ENCODE assay signal across 16 mouse cellular contexts in the genomic region with DNA sequence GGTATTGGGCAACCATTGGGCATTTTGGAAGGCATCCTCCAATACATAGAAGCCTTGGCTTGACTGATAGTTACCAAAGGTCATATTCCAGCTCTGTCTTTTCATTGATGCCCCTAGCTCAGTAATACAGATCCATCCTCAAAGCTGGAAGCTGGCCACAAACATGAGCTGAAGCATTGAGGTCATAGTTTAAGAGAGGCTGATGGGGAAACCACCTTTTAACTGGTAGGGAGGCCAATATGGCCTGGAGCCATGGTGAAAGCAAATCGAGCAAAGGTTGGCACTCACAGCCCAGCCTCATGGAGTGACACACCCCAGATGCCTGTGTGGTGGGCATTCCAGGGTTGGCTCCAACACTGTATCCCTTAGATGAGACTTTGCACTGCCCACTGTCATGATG. TPM values are rescaled to one million over a fixed set of nuclear protein-coding genes. Genes with fewer than 3 reads are reported as not detected.
DNase-seq lines count a peak whose midpoint lies in the region; ATAC-seq lines count a peak whose summit lies in the region.
"Had no signal": no experiment of that assay in that cellular context is flagged by ENCODE, and none has a peak within 500 bp of the region (broad histone marks: within the 10 kb centered on the region; RNA-seq: fewer than 3 reads in every experiment).

No protein-coding gene starts in this region.

- WGBS in midbrain, embryonic 11.5 days, result 90% methylated on average over 1 of the region's 1 CpGs
- WGBS in midbrain, embryonic 16.5 days, result 97% methylated on average over 1 of the region's 1 CpGs
- WGBS in kidney, embryonic 16.5 days, result 85% methylated on average over 1 of the region's 1 CpGs

- no peak overlapping the region for H3K4me2 ChIP-seq in midbrain, embryonic 11.5 days
- H3K4me2 ChIP-seq in midbrain, embryonic 16.5 days (ENCODE audit: low read length), result no peak overlapping the region
- H3K4me2 ChIP-seq in kidney, embryonic 16.5 days (replicated peaks; ENCODE audit: low read depth, low read length), result no peak overlapping the region
- H3K4me2 ChIP-seq: embryonic facial prominence, embryonic 12.5 days; forebrain, embryonic 13.5 days; forebrain, embryonic 15.5 days had no signal

- no peak overlapping the region for H3K4me3 ChIP-seq in midbrain, embryonic 11.5 days (ENCODE audit: low read depth, low read length)
- H3K4me3 ChIP-seq in midbrain, embryonic 16.5 days (ENCODE audit: low read depth, low read length), result no peak overlapping the region
- H3K4me3 ChIP-seq in kidney, embryonic 16.5 days (ENCODE audit: low read length), result no peak overlapping the region
- H3K4me3 ChIP-seq: embryonic facial prominence, embryonic 10.5 days; embryonic facial prominence, embryonic 12.5 days; forebrain, embryonic 13.5 days; forebrain, embryonic 15.5 days had no signal

- H3K4me1 ChIP-seq in midbrain, embryonic 11.5 days (ENCODE audit: control insufficient read depth, insufficient read depth, low read length), result no peaks in the 10 kb centered on the region
- H3K4me1 ChIP-seq in midbrain, embryonic 16.5 days (ENCODE audit: control insufficient read depth, insufficient read depth, low read length), result no peaks in the 10 kb centered on the region
- peaks cover 25% of the 10 kb centered on the region for H3K4me1 ChIP-seq in kidney, embryonic 16.5 days (ENCODE audit: insufficient read depth, low read length)
- H3K4me1 ChIP-seq: forebrain, embryonic 13.5 days; forebrain, embryonic 15.5 days had no signal

- H3K9me3 ChIP-seq in midbrain, embryonic 11.5 days (ENCODE audit: control insufficient read depth, low read length), result no peaks in the 10 kb centered on the region
- no peaks in the 10 kb centered on the region for H3K9me3 ChIP-seq in midbrain, embryonic 16.5 days (replicated peaks; ENCODE audit: control insufficient read depth, low read length, poor library complexity, severe bottlenecking)
- peaks cover 12% of the 10 kb centered on the region for H3K9me3 ChIP-seq in kidney, embryonic 16.5 days (ENCODE audit: low read length)
- H3K9me3 ChIP-seq: embryonic facial prominence, embryonic 12.5 days; forebrain, embryonic 13.5 days; forebrain, embryonic 15.5 days had no signal

- no peak for ATAC-seq in midbrain, embryonic 11.5 days (ENCODE audit: low FRiP score)
- no peak for ATAC-seq in midbrain, embryonic 16.5 days
- ATAC-seq in kidney, embryonic 16.5 days (ENCODE audit: low FRiP score, low TSS enrichment), result no peak
- ATAC-seq: forebrain, embryonic 13.5 days; forebrain, embryonic 15.5 days; forebrain, postnatal 0 days had no signal

- intact Hi-C loops in heart, postnatal 36 days (cut with DNase I), result no loop called here

- DNase-seq in heart, adult 11 months, result peak; percentile 85
- DNase-seq in heart, postnatal 36 days, result no peak
- peak; percentile 10 for DNase-seq in midbrain, embryonic 11.5 days (ENCODE audit: low spot score, missing footprints)
- DNase-seq: adrenal gland, postnatal 14 days; cerebellum, adult 11-12 months; cerebellum, adult 2 months; cerebellum, adult 9-10 months; cerebellum, postnatal 10 days; cerebellum, postnatal 25 days; forebrain, postnatal 0 days had no signal

- no peaks in the 10 kb centered on the region for H3K36me3 ChIP-seq in midbrain, embryonic 11.5 days (ENCODE audit: control insufficient read depth, insufficient read depth, low read length)
- H3K36me3 ChIP-seq in midbrain, embryonic 16.5 days (ENCODE audit: control insufficient read depth, insufficient read depth, low read length), result no peaks in the 10 kb centered on the region
- H3K36me3 ChIP-seq in kidney, embryonic 16.5 days (ENCODE audit: insufficient read depth, low read length), result peaks cover 12% of the 10 kb centered on the region
- H3K36me3 ChIP-seq: embryonic facial prominence, embryonic 10.5 days; embryonic facial prominence, embryonic 12.5 days; forebrain, embryonic 15.5 days had no signal

- no peak overlapping the region for H3K9ac ChIP-seq in midbrain, embryonic 11.5 days (ENCODE audit: low read length)
- no peak overlapping the region for H3K9ac ChIP-seq in midbrain, embryonic 16.5 days (ENCODE audit: low read depth, low read length)
- H3K9ac ChIP-seq in kidney, embryonic 16.5 days (replicated peaks; ENCODE audit: low read length), result no peak overlapping the region
- H3K9ac ChIP-seq: embryonic facial prominence, embryonic 12.5 days; forebrain, embryonic 13.5 days; forebrain, embryonic 15.5 days; forebrain, postnatal 0 days had no signal

- no peaks in the 10 kb centered on the region for H3K27me3 ChIP-seq in midbrain, embryonic 11.5 days (ENCODE audit: control insufficient read depth, insufficient read depth, low read length)
- no peaks in the 10 kb centered on the region for H3K27me3 ChIP-seq in midbrain, embryonic 16.5 days (ENCODE audit: control insufficient read depth, insufficient read depth, low read depth, low read length)
- H3K27me3 ChIP-seq in kidney, embryonic 16.5 days (ENCODE audit: insufficient read depth, low read length), result no peaks in the 10 kb centered on the region
- H3K27me3 ChIP-seq: embryonic facial prominence, embryonic 12.5 days; forebrain, embryonic 13.5 days; forebrain, embryonic 15.5 days had no signal

- no peak overlapping the region for H3K27ac ChIP-seq in midbrain, embryonic 11.5 days (ENCODE audit: low read depth, low read length)
- no peak overlapping the region for H3K27ac ChIP-seq in midbrain, embryonic 16.5 days (ENCODE audit: low read length)
- H3K27ac ChIP-seq in kidney, embryonic 16.5 days (ENCODE audit: low read length), result no peak overlapping the region
- H3K27ac ChIP-seq: embryonic facial prominence, embryonic 10.5 days; embryonic facial prominence, embryonic 12.5 days; forebrain, embryonic 13.5 days; forebrain, embryonic 15.5 days had no signal

RNA-seq across cellular contexts. Expression of a gene that starts 9.7 kb away (rescaled TPM):
- 1 to 10 TPM; 5.2 to 6.8 TPM for total RNA-seq in heart, postnatal 36 days (2021)
- polyA plus RNA-seq in midbrain, embryonic 11.5 days (2014; fragmentation: Nextera tagmentation; extraction: Ambion mirVana), result 2.5 and 4.1 TPM in 2 replicates
- 1.6 and 2.7 TPM in 2 replicates for polyA plus RNA-seq in midbrain, embryonic 16.5 days (2015; fragmentation: Nextera tagmentation; extraction: Ambion mirVana)
- 23.6 and 25.2 TPM in 2 replicates for polyA plus RNA-seq in kidney, embryonic 16.5 days (2015; fragmentation: Nextera tagmentation; extraction: Ambion mirVana)

RNA-seq across cellular contexts. Expression of a gene that starts 55.2 kb away (rescaled TPM):
- 10 to 100 TPM; 36.8 to 42.6 TPM for total RNA-seq in heart, postnatal 36 days (2021)
- polyA plus RNA-seq in midbrain, embryonic 11.5 days (2014; fragmentation: Nextera tagmentation; extraction: Ambion mirVana), result 18.3 and 21.5 TPM in 2 replicates
- 36.3 and 40.4 TPM in 2 replicates for polyA plus RNA-seq in midbrain, embryonic 16.5 days (2015; fragmentation: Nextera tagmentation; extraction: Ambion mirVana)
- 26.3 and 27.1 TPM in 2 replicates for polyA plus RNA-seq in kidney, embryonic 16.5 days (2015; fragmentation: Nextera tagmentation; extraction: Ambion mirVana)

Comparison
In these comparisons a context has a peak if more than half of its experiments do, and no peak if none do; other contexts are left out.
1. DNase-seq: peak in heart, adult 11 months (single experiment) and midbrain, embryonic 11.5 days (single experiment); none in heart, postnatal 36 days (0 of 2).